Mouse (Mus musculus): ENCODE measurements around the gene Sestd1.
A peak's percentile ranks its signal among the peaks of the same experiment; 100 is the strongest.

Gene Sestd1

GRCm38 (mm10) chr2:77173366-77173765, 107.0 kb downstream of the Sestd1 start:
- no peak for DNase-seq (ENCODE audit: low read depth)

GRCm38 (mm10) chr2:77172241-77172671, 108.1 kb downstream of the Sestd1 start:
- DNase-seq (ENCODE audit: low read depth): no peak

GRCm38 (mm10) chr2:77171444-77172240, 108.8 kb downstream of the Sestd1 start:
- no peak for DNase-seq (ENCODE audit: low read depth)

- no peak for DNase-seq (ENCODE audit: low read depth)
Measured at GRCm38 (mm10) chr2:77170633-77171105, 109.7 kb downstream of the Sestd1 start, which contains the start of gene Ccdc141. Gene Ccdc141 (minus strand): TSS chr2:77170636.

- DNase-seq (ENCODE audit: low read depth): peak; percentile 44
Measured at GRCm38 (mm10) chr2:77169916-77170632, 110.3 kb downstream of the Sestd1 start.

GRCm38 (mm10) chr2:77169218-77169617, 111.2 kb downstream of the Sestd1 start:
- no peak for DNase-seq (ENCODE audit: low read depth)

GRCm38 (mm10) chr2:77168781-77169180, 111.6 kb downstream of the Sestd1 start:
- no peak for DNase-seq (ENCODE audit: low read depth)

- DNase-seq (ENCODE audit: low read depth): no peak
Measured at GRCm38 (mm10) chr2:77168081-77168685, 112.2 kb downstream of the Sestd1 start.

- DNase-seq (ENCODE audit: low read depth): no peak
Measured at GRCm38 (mm10) chr2:77166366-77166765, 114.0 kb downstream of the Sestd1 start.

- DNase-seq (ENCODE audit: low read depth): no peak
Measured at GRCm38 (mm10) chr2:77164662-77165061, 115.7 kb downstream of the Sestd1 start.

- no peak for DNase-seq (ENCODE audit: low read depth)
Measured at GRCm38 (mm10) chr2:77163381-77163780, 117.0 kb downstream of the Sestd1 start.

- no peak for DNase-seq (ENCODE audit: low read depth)
Measured at GRCm38 (mm10) chr2:77162135-77162534, 118.3 kb downstream of the Sestd1 start.

- no peak for DNase-seq (ENCODE audit: low read depth)
Measured at GRCm38 (mm10) chr2:77157546-77157945, 122.8 kb downstream of the Sestd1 start.

- no peak for DNase-seq (ENCODE audit: low read depth)
Measured at GRCm38 (mm10) chr2:77154080-77154479, 126.3 kb downstream of the Sestd1 start.

GRCm38 (mm10) chr2:77151255-77151654, 129.1 kb downstream of the Sestd1 start:
- no peak for DNase-seq (ENCODE audit: low read depth)

GRCm38 (mm10) chr2:77149576-77149975, 130.8 kb downstream of the Sestd1 start:
- no peak for DNase-seq (ENCODE audit: low read depth)

GRCm38 (mm10) chr2:77148215-77148614, 132.2 kb downstream of the Sestd1 start:
- no peak for DNase-seq (ENCODE audit: low read depth)

GRCm38 (mm10) chr2:77146968-77147367, 133.4 kb downstream of the Sestd1 start:
- DNase-seq (ENCODE audit: low read depth): no peak

GRCm38 (mm10) chr2:77146291-77146690, 134.1 kb downstream of the Sestd1 start:
- no peak for DNase-seq (ENCODE audit: low read depth)

- DNase-seq (ENCODE audit: low read depth): no peak
Measured at GRCm38 (mm10) chr2:77143536-77143935, 136.9 kb downstream of the Sestd1 start.

- DNase-seq (ENCODE audit: low read depth): no peak
Measured at GRCm38 (mm10) chr2:77138879-77139278, 141.5 kb downstream of the Sestd1 start.

- DNase-seq (ENCODE audit: low read depth): no peak
Measured at GRCm38 (mm10) chr2:77134906-77135305, 145.5 kb downstream of the Sestd1 start.

- DNase-seq (ENCODE audit: low read depth): no peak
Measured at GRCm38 (mm10) chr2:77133407-77133806, 147.0 kb downstream of the Sestd1 start.
